Mouse (Mus musculus) liver, embryonic 14.5 days (tissue): ENCODE results near the gene Myh7b. TPM values are rescaled to one million over a fixed set of nuclear protein-coding genes. Genes with fewer than 3 reads are reported as not detected.
A peak's percentile ranks its signal among the peaks of the same experiment; 100 is the strongest.

Experiments used
- ATAC-seq: fragments of 200-750 bp; cut with Nextera tagmentation; 2 replicates; pipeline ENCODE4 v1.8.0; 2017; ENCODE audit warnings: moderate number of reproducible peaks, mild to moderate bottlenecking, moderate library complexity; ENCODE audit not compliant: insufficient read depth
- DNase-seq, 3 experiments: peaks; one replicate each; pipeline ENCODE4 v3.0.0-alpha.2; 2012 to 2013; ENCODE audit warnings: low read depth in 3 of 3, low spot score in 3 of 3
- H3K27ac ChIP-seq: fragments of 300-500 bp; sonication (generic); 2 replicates; pipeline ENCODE4 v1.5.1; 2014; ENCODE audit warnings: moderate library complexity, mild to moderate bottlenecking, control low read depth, inconsistent platforms
- H3K27me3 ChIP-seq: fragments of 300-500 bp; sonication (generic); 2 replicates; pipeline ENCODE4 v1.6.1; 2014; ENCODE audit warnings: mild to moderate bottlenecking, low read length, moderate library complexity; ENCODE audit not compliant: control insufficient read depth, insufficient read depth
- H3K36me3 ChIP-seq: fragments of 300-500 bp; sonication (generic); replicated peaks from 2 replicates; pipeline ENCODE4 v1.6.1; 2014; ENCODE audit warnings: low read depth; ENCODE audit not compliant: control insufficient read depth, insufficient read depth
- H3K4me1 ChIP-seq, 2 experiments: fragments of 200-500 bp in 1 of 2; fragments of 300-500 bp in 1 of 2; sonication (generic) in 1 of 2; replicated peaks; 2 replicates each; pipeline ENCODE4 v1.6.1; 2012 to 2014; ENCODE audit warnings: antibody characterized with exemption in 1 of 2, inconsistent platforms in 1 of 2, low read length in 1 of 2; ENCODE audit not compliant: control insufficient read depth in 2 of 2, insufficient read depth in 2 of 2
- H3K4me2 ChIP-seq: fragments of 300-500 bp; sonication (generic); 2 replicates; pipeline ENCODE4 v1.6.1; 2014; ENCODE audit warnings: low read depth, mild to moderate bottlenecking, control low read depth, moderate library complexity
- H3K4me3 ChIP-seq, 2 experiments: fragments of 200-500 bp in 1 of 2; fragments of 300-500 bp in 1 of 2; sonication (generic) in 1 of 2; 2 replicates each; pipeline ENCODE4 v1.5.1; 2012 to 2014; ENCODE audit warnings: low read depth in 2 of 2, low read length in 2 of 2, mild to moderate bottlenecking in 2 of 2, control low read depth in 1 of 2, inconsistent platforms in 1 of 2, moderate library complexity in 1 of 2; ENCODE audit not compliant: insufficient read depth in 1 of 2
- H3K9ac ChIP-seq: fragments of 300-500 bp; sonication (generic); replicated peaks from 2 replicates; pipeline ENCODE4 v1.6.1; 2014; ENCODE audit warnings: mild to moderate bottlenecking, control low read depth, moderate library complexity
- H3K9me3 ChIP-seq: fragments of 300-500 bp; sonication (generic); 2 replicates; pipeline ENCODE4 v1.6.1; 2016; ENCODE audit warnings: low read length, mixed read lengths; ENCODE audit not compliant: control insufficient read depth
- CTCF ChIP-seq: IDR thresholded peaks from 2 replicates; pipeline ENCODE4 v1.5.1; 2016; ENCODE audit warnings: antibody characterized with exemption, low read depth, control low read depth
- EP300 ChIP-seq: IDR thresholded peaks from 2 replicates; pipeline ENCODE4 v1.6.1; 2016; ENCODE audit warnings: antibody characterized with exemption, low read depth
- WGBS: fragments of 180-500 bp; shearing (Covaris S2); extraction: QIAGEN DNeasy Blood & Tissue Kit; methylation state at CpG from one replicate; pipeline ENCODE4 v1.1.7; 2014; ENCODE audit not compliant: insufficient replicate concordance; 5-methylcytosine and 5-hydroxymethylcytosine counted together
- polyA plus RNA-seq, 2 experiments: library from polyadenylated mRNA; depleted of rRNA in 1 of 2; stranded (reverse) in 1 of 2; unstranded in 1 of 2; fragments of >200 nt; fragmentation: Nextera tagmentation in 1 of 2; extraction: Ambion mirVana in 1 of 2; gene quantifications; 2 replicates each; pipeline versions ENCODE4 v1.2.1 to v1.2.3; 2012 to 2014

Myh7b gene
- polyA plus RNA-seq, 2 experiments, result 1.6 to 3.0 TPM

DNA sequence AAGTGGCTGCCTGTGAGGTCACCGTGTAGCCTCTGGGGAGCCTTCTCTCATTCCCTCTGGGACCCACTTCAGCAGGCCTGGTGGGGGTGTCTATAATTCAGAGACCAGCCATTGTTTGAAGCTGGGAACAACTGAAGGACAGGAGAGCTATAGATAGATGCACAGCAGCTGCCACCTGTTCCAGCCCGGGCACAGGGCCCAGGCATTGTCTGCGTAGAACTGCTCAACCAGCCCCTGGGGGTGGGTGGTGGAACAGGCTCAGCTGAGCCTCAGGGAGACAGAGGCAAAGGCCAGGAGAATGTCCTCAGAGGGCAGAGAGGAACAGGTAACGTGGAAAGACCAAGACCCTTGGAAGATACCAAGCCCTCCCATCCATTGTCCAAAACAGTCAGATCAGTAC, 4.7 kb upstream of the Myh7b start:
- Histone ChIP-seq H3K9me3 (no peaks in the 10 kb centered on the region), H3K9ac (peak overlapping the region; percentile 45; the same call in 1 of the 2 replicates), H3K4me3 (no peak overlapping the region), H3K27me3 (no peaks in the 10 kb centered on the region), H3K27ac (peak overlapping the region; percentile 97), H3K36me3 (no peaks in the 10 kb centered on the region), H3K4me1 (peaks cover 46 to 54% of the 10 kb centered on the region in 2 experiments), H3K4me2 (no peak overlapping the region)
- TF ChIP-seq CTCF (0 out of 2 replicates have a peak, but pooled peaks have one; percentile 19), EP300 (no peak)
- 83% methylated on average over 4 of the region's 4 CpGs for WGBS
- ATAC-seq (no peak), DNase-seq (no peak)

DNA sequence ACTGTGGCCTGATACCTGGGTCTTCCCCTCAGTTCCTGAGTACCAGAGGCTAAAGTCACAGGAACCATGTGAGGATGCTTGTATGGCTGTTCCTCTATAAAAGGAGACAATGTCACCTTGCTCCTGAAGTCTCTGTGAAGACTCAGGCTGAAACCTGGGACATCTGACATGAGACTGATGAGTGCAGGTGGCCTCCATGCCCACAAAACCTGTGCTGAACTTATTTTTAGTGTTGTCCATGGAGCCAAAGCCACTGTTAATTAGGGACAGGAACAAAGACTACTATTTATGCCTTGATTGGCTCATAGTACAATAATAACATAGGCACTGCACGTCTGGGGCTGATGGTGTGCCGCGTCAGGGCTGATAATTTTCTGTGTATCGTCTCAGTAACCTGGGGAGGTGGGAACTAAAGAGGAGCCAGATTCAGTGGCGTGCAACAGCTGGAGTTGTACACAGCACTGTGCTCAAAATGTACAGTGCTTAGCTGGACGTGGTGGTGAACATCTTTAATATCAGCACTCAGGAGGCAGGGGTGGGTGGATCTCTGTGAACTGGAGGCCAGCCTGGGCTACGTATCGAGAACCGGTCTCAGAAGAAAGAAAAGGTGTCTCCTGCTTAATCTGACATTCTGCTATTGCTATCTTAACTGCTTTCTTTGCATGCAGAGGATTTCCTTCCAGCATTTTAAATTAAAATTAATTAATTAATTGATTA, 980 bp downstream of the Myh7b start:
- DNase-seq, result peak in 2 of 3 experiments; percentile 67 to 73
- H3K9me3 ChIP-seq, result no peaks in the 10 kb centered on the region
- TF ChIP-seq EP300 (no peak), CTCF (no peak)
- ATAC-seq, result no peak
- peak overlapping the region; percentile 98 for H3K4me2 ChIP-seq
- no peaks in the 10 kb centered on the region for H3K36me3 ChIP-seq
- H3K4me1 ChIP-seq, result peaks cover 37 to 53% of the 10 kb centered on the region in 2 experiments
- 70% methylated on average over 9 of the region's 9 CpGs for WGBS
- peak overlapping the region; percentile 91 for H3K9ac ChIP-seq
- no peak overlapping the region for H3K4me3 ChIP-seq
- H3K27ac ChIP-seq, result peak overlapping the region; percentile 96
- no peaks in the 10 kb centered on the region for H3K27me3 ChIP-seq

DNA sequence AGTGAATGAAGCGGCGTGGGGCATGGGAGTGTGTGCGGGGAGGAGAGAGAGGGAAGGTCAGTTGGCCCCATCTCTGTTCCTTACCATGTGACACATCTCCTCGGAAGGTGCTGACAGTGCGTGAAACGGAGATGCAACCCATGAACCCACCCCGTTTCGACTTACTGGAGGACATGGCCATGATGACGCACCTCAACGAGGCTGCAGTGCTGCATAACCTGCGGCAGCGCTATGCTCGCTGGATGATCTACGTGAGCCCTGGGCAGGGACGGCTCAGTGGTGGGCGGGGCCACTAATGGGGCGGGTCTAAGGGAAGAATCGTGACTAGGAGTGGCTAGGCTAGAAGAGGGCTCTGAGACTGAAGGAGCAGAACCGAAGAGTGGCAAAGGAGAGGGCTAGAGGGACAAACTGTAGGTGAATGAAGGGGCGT, 2.3 kb downstream of the Myh7b start:
- peak; percentile 91 to 93 (median 92) for DNase-seq
- ATAC-seq, result peak; percentile 97
- peak; percentile 45; the same call in 1 of the 2 replicates for TF ChIP-seq CTCF
- no peak for TF ChIP-seq EP300
- Histone ChIP-seq H3K4me2 (peak overlapping the region; percentile 98), H3K27me3 (no peaks in the 10 kb centered on the region), H3K4me1 (peaks cover 42 to 57% of the 10 kb centered on the region in 2 experiments), H3K9ac (peak overlapping the region; percentile 91), H3K4me3 (peak overlapping the region; percentile 61 to 72), H3K9me3 (no peaks in the 10 kb centered on the region), H3K27ac (peak overlapping the region; percentile 96), H3K36me3 (no peaks in the 10 kb centered on the region)
- WGBS, result 3% methylated on average over 20 of the region's 20 CpGs

DNA sequence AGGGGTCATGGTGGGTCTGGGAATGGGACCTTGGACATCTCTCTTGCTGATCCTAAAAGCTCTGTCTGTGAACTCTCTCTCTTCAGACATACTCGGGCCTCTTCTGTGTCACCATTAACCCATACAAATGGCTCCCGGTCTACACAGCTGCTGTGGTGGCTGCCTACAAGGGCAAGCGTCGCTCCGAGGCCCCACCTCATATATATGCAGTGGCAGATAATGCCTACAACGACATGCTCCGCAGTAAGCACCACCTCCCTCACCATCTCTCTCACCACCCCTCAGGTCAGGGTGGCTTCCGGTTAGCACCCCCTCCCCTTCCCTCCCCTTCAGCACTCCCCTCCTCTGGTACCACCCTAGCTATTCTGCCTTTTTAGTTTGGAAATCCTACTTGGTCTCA, 2.9 kb downstream of the Myh7b start:
- Histone ChIP-seq H3K27me3 (no peaks in the 10 kb centered on the region), H3K4me2 (peak overlapping the region; percentile 98), H3K4me3 (peak overlapping the region; percentile 61 to 72), H3K9me3 (no peaks in the 10 kb centered on the region), H3K27ac (peak overlapping the region; percentile 96), H3K4me1 (peaks cover 48 to 62% of the 10 kb centered on the region in 2 experiments), H3K36me3 (no peaks in the 10 kb centered on the region), H3K9ac (peak overlapping the region; percentile 91)
- WGBS, result 28% methylated on average over 8 of the region's 8 CpGs
- DNase-seq, result peak in 1 of 3 experiments; percentile 58
- peak; percentile 79 for ATAC-seq
- TF ChIP-seq CTCF, result no peak
- TF ChIP-seq EP300, result no peak

DNA sequence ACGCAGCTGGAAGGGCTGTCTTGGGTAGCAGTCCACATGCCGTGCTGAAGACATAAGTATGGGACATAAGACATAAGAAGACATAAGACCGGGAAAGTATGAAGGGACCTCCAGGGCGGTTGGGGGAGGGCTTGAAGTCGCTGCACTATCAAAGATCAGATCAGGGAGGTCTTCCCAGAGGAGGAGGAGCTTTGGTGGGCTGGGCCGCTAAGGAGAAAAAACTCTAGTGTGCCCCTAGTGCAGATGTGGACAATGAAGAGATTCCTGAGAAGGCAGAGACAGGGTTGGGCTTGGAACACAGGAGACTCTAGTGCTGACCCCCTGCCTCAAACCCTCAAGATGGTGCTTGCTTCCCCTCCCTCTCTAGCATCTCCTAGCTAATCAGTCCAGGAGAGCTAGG, 6.0 kb downstream of the Myh7b start:
- no peaks in the 10 kb centered on the region for H3K27me3 ChIP-seq
- WGBS, result 22% methylated on average over 6 of the region's 6 CpGs
- ATAC-seq (no peak), DNase-seq (no peak)
- peak overlapping the region in 1 of 2 experiments; percentile 36; a peak in 1 of 4 replicates for H3K4me3 ChIP-seq
- peaks cover 48 to 60% of the 10 kb centered on the region in 2 experiments for H3K4me1 ChIP-seq
- peak overlapping the region; percentile 38 for H3K9ac ChIP-seq
- TF ChIP-seq EP300, result no peak
- TF ChIP-seq CTCF, result no peak
- peak overlapping the region; percentile 48 for H3K4me2 ChIP-seq
- peak overlapping the region; percentile 58 for H3K27ac ChIP-seq
- H3K9me3 ChIP-seq, result no peaks in the 10 kb centered on the region
- H3K36me3 ChIP-seq, result no peaks in the 10 kb centered on the region
